Mouse (Mus musculus): ENCODE results near the gene Cgnl1.
"Not testable (repeated sequence)": the region's sequence is repeated elsewhere in the genome, so short reads cannot be mapped to it uniquely, and the experiment has no call there.

- not testable (repeated sequence) for TF ChIP-seq CTCF (IDR thresholded peaks at IDR 0.05; ENCODE audit: control insufficient read depth, insufficient read depth, insufficient replicate concordance, low read depth, low read length); POLR2A (IDR thresholded peaks at IDR 0.05; ENCODE audit: control insufficient read depth, low read depth, low read length)
Observed at GRCm38 (mm10) chr9:71620116-71620515, 151.3 kb downstream of the Cgnl1 start.

Measured in testis, adult 2 months (tissue).